Mouse (Mus musculus): ENCODE measurements around the gene Pald1.

DNA sequence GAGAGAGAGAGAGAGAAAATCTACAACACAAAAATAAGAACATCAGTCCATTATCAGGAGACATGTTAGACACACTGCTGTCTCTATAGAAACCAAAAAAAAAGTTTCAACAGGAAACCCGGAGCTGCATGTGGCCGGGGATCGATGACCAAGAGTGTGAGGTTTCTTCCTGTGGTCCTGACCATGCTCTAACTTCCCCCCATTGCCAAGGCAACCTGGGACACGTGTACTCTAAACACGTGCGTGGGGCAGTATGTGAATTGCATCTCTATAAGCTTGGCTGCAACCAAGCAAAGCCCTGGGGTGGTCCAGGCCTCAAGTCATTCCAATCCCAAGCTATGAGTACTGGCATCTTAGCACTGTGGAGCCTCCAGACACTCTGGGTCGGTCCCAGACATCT, 48.8 kb downstream of the Pald1 start:
- TF ChIP-seq POLR2A (IDR thresholded peaks at IDR 0.05; ENCODE audit: control insufficient read depth, extremely low read depth, insufficient read depth, low read length, poor library complexity) (no peak), CTCF (IDR thresholded peaks at IDR 0.05; ENCODE audit: borderline replicate concordance, control insufficient read depth, extremely low read depth, insufficient read depth, low read length, poor library complexity) (no peak)

Data from thymus, adult 2 months (tissue).